Mouse (Mus musculus): ENCODE measurements around the gene L3mbtl3.

DNA sequence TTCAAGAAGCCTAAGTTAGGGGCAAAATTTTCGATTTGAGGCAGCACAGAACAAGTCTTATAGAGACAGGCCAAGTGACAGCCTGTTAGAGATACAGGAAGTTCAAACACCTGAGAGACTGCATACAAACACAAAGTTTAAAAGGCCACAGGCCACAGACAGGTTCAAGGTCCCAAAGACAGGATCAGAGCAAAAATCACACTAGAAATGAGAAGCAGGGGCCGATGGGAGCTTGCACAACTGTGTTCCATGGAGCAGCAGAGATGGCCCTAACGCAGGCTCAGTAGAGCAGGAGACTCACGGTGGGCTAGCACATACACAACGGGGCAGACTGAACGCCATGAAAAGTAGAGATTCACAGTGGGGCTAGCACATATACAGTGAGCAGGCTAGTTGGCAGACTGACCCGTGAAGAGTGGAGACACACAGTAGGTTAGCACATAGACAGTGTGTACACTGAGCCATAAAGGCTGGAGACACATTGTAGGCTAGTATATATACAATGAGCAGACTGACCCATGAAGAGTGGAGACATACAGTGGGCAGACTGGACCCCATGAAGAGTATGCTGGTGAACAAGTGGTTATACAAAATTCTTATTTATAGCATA is 24.5 kb downstream of the L3mbtl3 start:
- TF ChIP-seq POLR2A (IDR thresholded peaks at IDR 0.05; ENCODE audit: low read depth, low read length), result no peak
- TF ChIP-seq EP300 (IDR thresholded peaks at IDR 0.05; ENCODE audit: low read length), result no peak
- TF ChIP-seq CTCF (conservative IDR thresholded peaks at IDR 0.05 in 1 of 2, IDR thresholded peaks at IDR 0.05 in 1 of 2; ENCODE audit: low read depth in 2 of 2, low read length in 2 of 2), result no peak
- no peak for TF ChIP-seq MAFK (IDR thresholded peaks at IDR 0.05; ENCODE audit: insufficient replicate concordance, low read length)
- no peak for TF ChIP-seq RCOR1 (conservative IDR thresholded peaks at IDR 0.05; ENCODE audit: low read depth, low read length)
- TF ChIP-seq POLR2AphosphoS2 (IDR thresholded peaks at IDR 0.05; ENCODE audit: low read depth, low read length), result no peak
- no peak for TF ChIP-seq ZC3H11A (IDR thresholded peaks at IDR 0.05; ENCODE audit: low read depth, low read length)
- TF ChIP-seq E2F4 (IDR thresholded peaks at IDR 0.05; ENCODE audit: insufficient replicate concordance, low read depth, low read length), result no peak
- no peak for TF ChIP-seq NRF1 (IDR thresholded peaks at IDR 0.05; ENCODE audit: low read depth, low read length)
- no peak for TF ChIP-seq HCFC1 (IDR thresholded peaks at IDR 0.05; ENCODE audit: low read depth, low read length)
- no peak for TF ChIP-seq USF1 (IDR thresholded peaks at IDR 0.05; ENCODE audit: low read depth, low read length)
- TF ChIP-seq BHLHE40 (IDR thresholded peaks at IDR 0.05; ENCODE audit: low read depth, low read length), result no peak
- no peak for TF ChIP-seq JUND (conservative IDR thresholded peaks at IDR 0.05; ENCODE audit: low read depth, low read length)
